Mouse (Mus musculus) stomach, embryonic 16.5 days (tissue): ENCODE measurements around the gene Ap4m1. TPM values are rescaled to one million over a fixed set of nuclear protein-coding genes. Genes with fewer than 3 reads are reported as not detected.
A peak's percentile ranks its signal among the peaks of the same experiment; 100 is the strongest.

Experiments used
- ATAC-seq: fragments of 200-750 bp; cut with Nextera tagmentation; 2 replicates; pipeline ENCODE4 v1.8.0; 2017; ENCODE audit warnings: moderate number of reproducible peaks, moderate TSS enrichment; ENCODE audit not compliant: insufficient read depth, low FRiP score
- H3K27ac ChIP-seq: fragments of 300-500 bp; sonication (generic); 2 replicates; pipeline ENCODE4 v1.5.1; 2014; ENCODE audit warnings: low read length
- H3K27me3 ChIP-seq: fragments of 300-500 bp; sonication (generic); 2 replicates; pipeline ENCODE4 v1.6.1; 2014; ENCODE audit warnings: low read length, control low read depth, mixed read lengths; ENCODE audit not compliant: control insufficient read depth, insufficient read depth
- H3K36me3 ChIP-seq: fragments of 300-500 bp; sonication (generic); 2 replicates; pipeline ENCODE4 v1.6.1; 2014; ENCODE audit warnings: low read length; ENCODE audit not compliant: control insufficient read depth, insufficient read depth
- H3K4me1 ChIP-seq: fragments of 300-500 bp; sonication (generic); 2 replicates; pipeline ENCODE4 v1.6.1; 2014; ENCODE audit warnings: low read length, control low read depth, mixed read lengths; ENCODE audit not compliant: control insufficient read depth, insufficient read depth
- H3K4me2 ChIP-seq: fragments of 300-500 bp; sonication (generic); 2 replicates; pipeline ENCODE4 v1.6.1; 2014; ENCODE audit warnings: low read depth, low read length, mixed read lengths
- H3K4me3 ChIP-seq: fragments of 300-500 bp; sonication (generic); replicated peaks from 2 replicates; pipeline ENCODE4 v1.5.1; 2014; ENCODE audit warnings: mild to moderate bottlenecking, low read length
- H3K9ac ChIP-seq: fragments of 300-500 bp; sonication (generic); 2 replicates; pipeline ENCODE4 v1.6.1; 2014; ENCODE audit warnings: low read length
- H3K9me3 ChIP-seq: fragments of 300-500 bp; sonication (generic); replicated peaks from 2 replicates; pipeline ENCODE4 v1.6.1; 2016; ENCODE audit warnings: low read length, control low read depth; ENCODE audit not compliant: control insufficient read depth
- WGBS: fragments of 180-500 bp; shearing (Covaris S2); extraction: QIAGEN DNeasy Blood & Tissue Kit; methylation state at CpG from one replicate; pipeline ENCODE4 v1.1.7; 2014; 5-methylcytosine and 5-hydroxymethylcytosine counted together
- polyA plus RNA-seq: library from polyadenylated mRNA; unstranded; fragments of >200 nt; fragmentation: Nextera tagmentation; extraction: Ambion mirVana; gene quantifications from 2 replicates; pipeline ENCODE4 v1.2.1, GENCODE M21; 2015

Ap4m1 gene
- polyA plus RNA-seq, 1 experiment from 2014 or later, result 22.4 TPM

- Histone ChIP-seq H3K9ac (peak within 1 kb of the TSS; percentile 82), H3K9me3 (no peaks in the 10 kb centered on the region), H3K27me3 (no peaks in the 10 kb centered on the region), H3K27ac (peak within 1 kb of the TSS; percentile 26), H3K4me1 (peaks cover 11% of the 10 kb centered on the region; the same call in 1 of the 2 replicates), H3K36me3 (peaks cover 13% of the 10 kb centered on the region), H3K4me2 (peak within 1 kb of the TSS; percentile 77), H3K4me3 (peak within 1 kb of the TSS; percentile 74)
- peak; percentile 96 for ATAC-seq
- WGBS, result under 1% methylated on average over 42 of the region's 42 CpGs
These were observed 10.7 kb upstream of the Ap4m1 start, which contains the start of gene Cops6 for GRCm38 (mm10) chr5:138160842-138161665. Cops6 (plus strand) TSS chr5:138161071.

GRCm38 (mm10) chr5:138163046-138163445 lies 8.8 kb upstream of the Ap4m1 start:
- 55% methylated on average over 6 of the region's 6 CpGs for WGBS
- peaks cover 11% of the 10 kb centered on the region; the same call in 1 of the 2 replicates for H3K4me1 ChIP-seq
- no peak for ATAC-seq
- no peaks in the 10 kb centered on the region for H3K9me3 ChIP-seq
- peaks cover 27% of the 10 kb centered on the region for H3K36me3 ChIP-seq
- no peak overlapping the region for H3K4me2 ChIP-seq
- H3K4me3 ChIP-seq, result no peak overlapping the region
- H3K27me3 ChIP-seq, result no peaks in the 10 kb centered on the region
- H3K27ac ChIP-seq, result no peak overlapping the region
- H3K9ac ChIP-seq, result no peak overlapping the region

GRCm38 (mm10) chr5:138163610-138164009 lies 8.2 kb upstream of the Ap4m1 start:
- WGBS, result 66% methylated on average over 10 of the region's 10 CpGs
- H3K4me2 ChIP-seq, result no peak overlapping the region
- H3K4me1 ChIP-seq, result peaks cover 11% of the 10 kb centered on the region; the same call in 1 of the 2 replicates
- ATAC-seq, result no peak
- H3K36me3 ChIP-seq, result peaks cover 27% of the 10 kb centered on the region
- H3K27me3 ChIP-seq, result no peaks in the 10 kb centered on the region
- H3K4me3 ChIP-seq, result no peak overlapping the region
- no peaks in the 10 kb centered on the region for H3K9me3 ChIP-seq
- H3K27ac ChIP-seq, result no peak overlapping the region
- H3K9ac ChIP-seq, result no peak overlapping the region

- 77% methylated on average over 8 of the region's 8 CpGs for WGBS
- no peak overlapping the region for H3K9ac ChIP-seq
- H3K36me3 ChIP-seq, result peaks cover 27% of the 10 kb centered on the region
- H3K4me2 ChIP-seq, result no peak overlapping the region
- H3K27me3 ChIP-seq, result no peaks in the 10 kb centered on the region
- no peak for ATAC-seq
- H3K4me3 ChIP-seq, result no peak overlapping the region
- peaks cover 15% of the 10 kb centered on the region; the same call in 1 of the 2 replicates for H3K4me1 ChIP-seq
- H3K9me3 ChIP-seq, result no peaks in the 10 kb centered on the region
- no peak overlapping the region for H3K27ac ChIP-seq
These were observed 6.2 kb upstream of the Ap4m1 start for GRCm38 (mm10) chr5:138165594-138165993.

GRCm38 (mm10) chr5:138170936-138171561 lies 753 bp upstream of the Ap4m1 start:
- Histone ChIP-seq H3K4me2 (peak overlapping the region; percentile 77), H3K4me3 (peak overlapping the region; percentile 83), H3K36me3 (peaks cover 21% of the 10 kb centered on the region), H3K27me3 (no peaks in the 10 kb centered on the region), H3K4me1 (peaks cover 11% of the 10 kb centered on the region), H3K27ac (peak overlapping the region; percentile 98), H3K9me3 (no peaks in the 10 kb centered on the region), H3K9ac (peak overlapping the region; percentile 84)
- WGBS, result under 1% methylated on average over 47 of the region's 47 CpGs
- ATAC-seq, result peak; percentile 88

GRCm38 (mm10) chr5:138173217-138173616 lies 1.4 kb downstream of the Ap4m1 start:
- H3K9ac ChIP-seq, result no peak overlapping the region
- H3K9me3 ChIP-seq, result no peaks in the 10 kb centered on the region
- ATAC-seq, result no peak
- H3K4me1 ChIP-seq, result peaks cover 11% of the 10 kb centered on the region
- H3K4me3 ChIP-seq, result 0 out of 2 replicates have a peak overlapping the region, but pooled peaks have one; percentile 83
- peaks cover 8% of the 10 kb centered on the region; the same call in 1 of the 2 replicates for H3K36me3 ChIP-seq
- 69% methylated on average over 3 of the region's 3 CpGs for WGBS
- no peaks in the 10 kb centered on the region for H3K27me3 ChIP-seq
- H3K27ac ChIP-seq, result no peak overlapping the region
- peak overlapping the region; percentile 71 for H3K4me2 ChIP-seq

- Histone ChIP-seq H3K36me3 (peaks cover 3% of the 10 kb centered on the region; the same call in 1 of the 2 replicates), H3K9me3 (no peaks in the 10 kb centered on the region), H3K27me3 (no peaks in the 10 kb centered on the region), H3K9ac (peak within 1 kb of the TSS; percentile 91), H3K4me1 (peaks cover 13% of the 10 kb centered on the region; the same call in 1 of the 2 replicates), H3K4me2 (peak within 1 kb of the TSS; percentile 71), H3K4me3 (peak within 1 kb of the TSS; percentile 78), H3K27ac (peak within 1 kb of the TSS; percentile 83)
- ATAC-seq, result peak; percentile 86
- WGBS, result under 1% methylated on average over 31 of the region's 31 CpGs
These were observed 15.3 kb downstream of the Ap4m1 start, which contains the start of the genes Taf6 and Cnpy4 for GRCm38 (mm10) chr5:138186950-138187638. Taf6 (minus strand) TSS chr5:138187451. Cnpy4 (plus strand) TSS chr5:138187485.

GRCm38 (mm10) chr5:138187661-138188306 lies 16.0 kb downstream of the Ap4m1 start:
- peak overlapping the region; percentile 84 for H3K9ac ChIP-seq
- ATAC-seq, result peak; percentile 87
- peaks cover 13% of the 10 kb centered on the region; the same call in 1 of the 2 replicates for H3K4me1 ChIP-seq
- peak overlapping the region; percentile 78 for H3K4me3 ChIP-seq
- no peaks in the 10 kb centered on the region for H3K27me3 ChIP-seq
- H3K27ac ChIP-seq, result peak overlapping the region; percentile 83
- peaks cover 2% of the 10 kb centered on the region; the same call in 1 of the 2 replicates for H3K36me3 ChIP-seq
- H3K4me2 ChIP-seq, result peak overlapping the region; percentile 60
- H3K9me3 ChIP-seq, result no peaks in the 10 kb centered on the region
- WGBS, result under 1% methylated on average over 10 of the region's 10 CpGs
